Mouse (Mus musculus) layer of hippocampus, postnatal 36 days (tissue): ENCODE results near the gene Crebrf. TPM values are rescaled to one million over a fixed set of nuclear protein-coding genes. Genes with fewer than 3 reads are reported as not detected.

Experiments
- total RNA-seq, 2 experiments: library from RNA; stranded (reverse); gene quantifications; 2 replicates each; pipeline ENCODE4 v1.2.3; 2021

Gene Crebrf
- total RNA-seq, 2 experiments from 2014 or later, result 113 to 114 TPM

Other genes starting within 250 kb of the Crebrf start
- 100 to 1,000 TPM; 115 to 119 TPM for gene Ergic1, start 154.2 kb upstream of the Crebrf start, total RNA-seq
- gene Dusp1, start 153.5 kb upstream of the Crebrf start, total RNA-seq, result 10 to 100 TPM; 17.1 to 19.3 TPM
- 10 to 100 TPM; 43.2 to 49.3 TPM for gene Atp6v0e, start 52.4 kb upstream of the Crebrf start, total RNA-seq
- 10 to 100 TPM; 32.7 to 35.5 TPM for gene Bnip1, start 65.4 kb downstream of the Crebrf start, total RNA-seq
- gene Nkx2-5, start 129.4 kb downstream of the Crebrf start, total RNA-seq, result not detected
- 1 to 10 TPM; 3.2 to 4.0 TPM for gene Kifc5b, start 201.4 kb downstream of the Crebrf start, total RNA-seq
- gene Phf1, start 217.4 kb downstream of the Crebrf start, total RNA-seq, result 10 to 100 TPM; 28.8 to 30.0 TPM
- gene Cuta, start 223.9 kb downstream of the Crebrf start, total RNA-seq, result 100 to 1,000 TPM in 1 of 2 experiments, 10 to 100 TPM in 1; 99.3 to 104 TPM
- 100 to 1,000 TPM; 449 to 485 TPM for gene Syngap1, start 225.6 kb downstream of the Crebrf start, total RNA-seq